Mouse (Mus musculus) spleen, adult 18-20 months (tissue): ENCODE results near the gene Daglb.
"Not testable (repeated sequence)": the region's sequence is repeated elsewhere in the genome, so short reads cannot be mapped to it uniquely, and the experiment has no call there.

ENCODE experiments used
- DNase-seq, 2 experiments: peaks; one replicate each; pipeline ENCODE4 v3.0.0; 2022; ENCODE audit warnings: mixed read lengths in 2 of 2

The Daglb gene

GRCm38 (mm10) chr5:143487998-143488397 lies 23.6 kb downstream of the Daglb start:
- DNase-seq: no peak

- no peak for DNase-seq
These were observed 25.5 kb downstream of the Daglb start for GRCm38 (mm10) chr5:143489749-143490342.

GRCm38 (mm10) chr5:143491736-143492135 lies 27.4 kb downstream of the Daglb start:
- no peak for DNase-seq

GRCm38 (mm10) chr5:143493163-143493562 lies 28.8 kb downstream of the Daglb start:
- DNase-seq: no peak

GRCm38 (mm10) chr5:143495708-143496107 lies 31.3 kb downstream of the Daglb start:
- DNase-seq: no peak

- no peak for DNase-seq
These were observed 33.1 kb downstream of the Daglb start for GRCm38 (mm10) chr5:143497451-143497850.

- no peak for DNase-seq
These were observed 34.8 kb downstream of the Daglb start for GRCm38 (mm10) chr5:143499197-143499596.

GRCm38 (mm10) chr5:143499686-143500085 lies 35.3 kb downstream of the Daglb start:
- no peak for DNase-seq

GRCm38 (mm10) chr5:143500711-143501110 lies 36.3 kb downstream of the Daglb start:
- DNase-seq: not testable (repeated sequence)

GRCm38 (mm10) chr5:143501140-143501539 lies 36.8 kb downstream of the Daglb start:
- no peak for DNase-seq

GRCm38 (mm10) chr5:143501649-143502048 lies 37.3 kb downstream of the Daglb start:
- no peak for DNase-seq

GRCm38 (mm10) chr5:143502899-143503557 lies 38.6 kb downstream of the Daglb start:
- DNase-seq: no peak

- DNase-seq: no peak
These were observed 39.4 kb downstream of the Daglb start for GRCm38 (mm10) chr5:143503740-143504139.

- DNase-seq: no peak
These were observed 40.1 kb downstream of the Daglb start for GRCm38 (mm10) chr5:143504453-143504852.

GRCm38 (mm10) chr5:143505056-143505455 lies 40.7 kb downstream of the Daglb start:
- no peak for DNase-seq

- no peak for DNase-seq
These were observed 41.2 kb downstream of the Daglb start for GRCm38 (mm10) chr5:143505545-143505944.

GRCm38 (mm10) chr5:143509294-143509693 lies 44.9 kb downstream of the Daglb start:
- no peak for DNase-seq

- DNase-seq: no peak
These were observed 45.4 kb downstream of the Daglb start for GRCm38 (mm10) chr5:143509737-143510136.

- DNase-seq: no peak
These were observed 47.2 kb downstream of the Daglb start for GRCm38 (mm10) chr5:143511577-143511976.

- no peak for DNase-seq
These were observed 47.9 kb downstream of the Daglb start for GRCm38 (mm10) chr5:143512305-143512704.

- no peak for DNase-seq
These were observed 50.5 kb downstream of the Daglb start for GRCm38 (mm10) chr5:143514878-143515277.

- DNase-seq: no peak
These were observed 52.6 kb downstream of the Daglb start for GRCm38 (mm10) chr5:143517005-143517404.

GRCm38 (mm10) chr5:143517436-143517835 lies 53.1 kb downstream of the Daglb start:
- DNase-seq: no peak

- no peak for DNase-seq
These were observed 53.7 kb downstream of the Daglb start for GRCm38 (mm10) chr5:143518045-143518591.
